Mouse (Mus musculus): ENCODE data around the gene Itpa. TPM values are rescaled to one million over a fixed set of nuclear protein-coding genes. Genes with fewer than 3 reads are reported as not detected.

Gene Itpa
- total and polyA plus RNA-seq, 3 experiments = 59.1 to 123 (median 70.8) TPM

GRCm38 (mm10) chr2:130697821-130698266 lies 30.4 kb downstream of the Itpa start:
- no peak overlapping the region for H3K9ac ChIP-seq (ENCODE audit: insufficient read depth, low read depth)
- H3K36me3 ChIP-seq (replicated peaks in 1 of 2; ENCODE audit: control insufficient read depth in 1 of 2, insufficient read depth in 1 of 2, low read length in 1 of 2) = no peaks in the 10 kb centered on the region
- TF ChIP-seq MAX (IDR thresholded peaks at IDR 0.05; ENCODE audit: low read length) (no peak), ETS1 (conservative IDR thresholded peaks at IDR 0.05; ENCODE audit: low read depth, low read length) (no peak), CHD2 (IDR thresholded peaks at IDR 0.05; ENCODE audit: low read length) (no peak), NRF1 (IDR thresholded peaks at IDR 0.05; ENCODE audit: low read depth, low read length) (no peak), JUN (IDR thresholded peaks at IDR 0.05; ENCODE audit: insufficient read depth, low read depth, low read length) (no peak), BHLHE40 (IDR thresholded peaks at IDR 0.05; ENCODE audit: low read depth, low read length) (no peak), POLR2A (IDR thresholded peaks at IDR 0.05; ENCODE audit: low read depth, low read length) (no peak)
- no peaks in the 10 kb centered on the region for H3K9me3 ChIP-seq (replicated peaks; ENCODE audit: low read length)
- H3K4me3 ChIP-seq (replicated peaks in 1 of 3; ENCODE audit: low read depth in 2 of 3, low read length in 2 of 3, poor library complexity in 1 of 3) = peak overlapping the region; percentile 13 to 58 (median 48)
- in situ Hi-C loops (cut with MboI; ENCODE audit: low pct_ligation_motif_present, low pct_unique_long_range_greater_than_20kb, low sequenced_read_pairs) = no loop called here
- H3K27me3 ChIP-seq (replicated peaks) = peaks cover 42% of the 10 kb centered on the region
- H3K27ac ChIP-seq (ENCODE audit: insufficient read depth, low read depth) = no peak overlapping the region
- H3K79me2 ChIP-seq (replicated peaks; ENCODE audit: control insufficient read depth, extremely low read depth, insufficient read depth, poor library complexity, severe bottlenecking) = no peaks in the 10 kb centered on the region
- dilution Hi-C loops (cut with MboI; ENCODE audit: extremely low pct_ligation_motif_present, extremely low pct_unique_long_range_greater_than_20kb, low sequenced_read_pairs) = no loop called here
- H3K4me1 ChIP-seq (ENCODE audit: control insufficient read depth in 1 of 2, insufficient read depth in 2 of 2) = peaks cover 7 to 12% of the 10 kb centered on the region in 2 experiments; a peak in 2 of 4 replicates
- peak overlapping the region; percentile 77 for H3K4me2 ChIP-seq (ENCODE audit: insufficient read depth, low read depth, poor library complexity, severe bottlenecking)
- DNase-seq (ENCODE audit: extremely low read depth) = no peak

- Histone ChIP-seq H3K79me2 (replicated peaks; ENCODE audit: control insufficient read depth, extremely low read depth, insufficient read depth, poor library complexity, severe bottlenecking) (no peaks in the 10 kb centered on the region), H3K27ac (ENCODE audit: insufficient read depth, low read depth) (no peak overlapping the region), H3K36me3 (replicated peaks in 1 of 2; ENCODE audit: control insufficient read depth in 1 of 2, insufficient read depth in 1 of 2, low read length in 1 of 2) (peaks cover 0 to 3% of the 10 kb centered on the region in 2 experiments), H3K9ac (ENCODE audit: insufficient read depth, low read depth) (no peak overlapping the region), H3K4me2 (ENCODE audit: insufficient read depth, low read depth, poor library complexity, severe bottlenecking) (no peak overlapping the region), H3K27me3 (replicated peaks) (peaks cover 5% of the 10 kb centered on the region), H3K9me3 (replicated peaks; ENCODE audit: low read length) (no peaks in the 10 kb centered on the region), H3K4me1 (ENCODE audit: control insufficient read depth in 1 of 2, insufficient read depth in 2 of 2) (peaks cover 4 to 13% of the 10 kb centered on the region in 2 experiments), H3K4me3 (replicated peaks in 1 of 3; ENCODE audit: low read depth in 2 of 3, low read length in 2 of 3, poor library complexity in 1 of 3) (no peak overlapping the region)
- dilution Hi-C loops (cut with MboI; ENCODE audit: extremely low pct_ligation_motif_present, extremely low pct_unique_long_range_greater_than_20kb, low sequenced_read_pairs) = no loop called here
- DNase-seq (ENCODE audit: extremely low read depth) = no peak
- TF ChIP-seq UBTF (IDR thresholded peaks at IDR 0.05; ENCODE audit: low read depth, low read length) (no peak), JUN (IDR thresholded peaks at IDR 0.05; ENCODE audit: insufficient read depth, low read depth, low read length) (no peak), KAT2A (IDR thresholded peaks at IDR 0.05; ENCODE audit: insufficient replicate concordance, low read length) (no peak), MXI1 (IDR thresholded peaks at IDR 0.05; ENCODE audit: low read depth, low read length) (no peak), MEF2A (IDR thresholded peaks at IDR 0.05; ENCODE audit: borderline replicate concordance, low read depth, low read length) (no peak), HCFC1 (IDR thresholded peaks at IDR 0.05; ENCODE audit: low read depth, low read length) (no peak), USF1 (IDR thresholded peaks at IDR 0.05; ENCODE audit: low read depth, low read length) (no peak), MAX (IDR thresholded peaks at IDR 0.05; ENCODE audit: low read length) (no peak), MYC (IDR thresholded peaks at IDR 0.05; ENCODE audit: low read depth, low read length) (no peak)
- in situ Hi-C loops (cut with MboI; ENCODE audit: low pct_ligation_motif_present, low pct_unique_long_range_greater_than_20kb, low sequenced_read_pairs) = no loop called here
Observed at GRCm38 (mm10) chr2:130704040-130705001, 36.9 kb downstream of the Itpa start.
